Mouse (Mus musculus): ENCODE results near the gene Naa11.

Naa11 gene

DNA sequence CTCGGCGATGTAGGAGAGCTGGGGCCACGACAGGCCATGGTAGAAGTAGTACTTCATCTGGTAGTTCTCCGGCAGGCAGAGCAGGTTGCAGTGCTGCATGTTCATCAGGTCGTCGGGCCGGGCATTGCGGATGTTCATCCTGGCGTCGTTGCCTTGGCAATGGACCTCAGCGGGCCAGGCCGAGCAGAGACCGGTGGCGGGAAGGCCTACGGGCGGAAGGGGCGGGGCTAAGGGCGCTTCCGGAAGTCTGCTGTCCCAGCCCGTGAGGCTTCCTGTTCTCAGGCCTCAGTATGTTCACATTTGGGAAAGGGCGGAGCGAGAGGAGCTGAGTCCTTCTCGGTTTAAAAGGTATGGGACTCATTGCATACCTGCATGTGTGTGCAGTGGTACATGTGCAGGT is at the start of gene Naa11:
Naa11 (minus strand) TSS at position 220 of the 400 bp plus-strand sequence.
- peak in 1 of 2 experiments; percentile 8 for DNase-seq

DNA sequence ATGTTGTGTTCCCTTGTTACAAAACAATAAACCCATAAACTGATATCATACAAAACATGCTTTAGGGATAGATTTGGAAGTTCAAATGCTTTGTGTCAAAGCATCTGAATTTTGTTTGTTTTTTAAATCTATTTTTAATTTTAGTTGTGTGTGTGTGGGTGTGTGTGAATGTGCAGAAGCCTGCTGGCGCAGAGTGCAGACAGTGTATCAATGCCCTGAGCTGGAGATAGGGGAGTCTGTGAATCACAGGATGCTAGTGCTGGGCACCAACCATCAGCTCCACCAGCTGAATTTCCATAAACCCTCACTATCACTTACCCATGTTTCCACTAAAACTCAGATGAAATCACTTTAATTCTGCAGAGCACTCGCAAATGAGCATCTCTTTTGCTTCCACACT is 40.3 kb upstream of the Naa11 start:
- no peak for DNase-seq

DNA sequence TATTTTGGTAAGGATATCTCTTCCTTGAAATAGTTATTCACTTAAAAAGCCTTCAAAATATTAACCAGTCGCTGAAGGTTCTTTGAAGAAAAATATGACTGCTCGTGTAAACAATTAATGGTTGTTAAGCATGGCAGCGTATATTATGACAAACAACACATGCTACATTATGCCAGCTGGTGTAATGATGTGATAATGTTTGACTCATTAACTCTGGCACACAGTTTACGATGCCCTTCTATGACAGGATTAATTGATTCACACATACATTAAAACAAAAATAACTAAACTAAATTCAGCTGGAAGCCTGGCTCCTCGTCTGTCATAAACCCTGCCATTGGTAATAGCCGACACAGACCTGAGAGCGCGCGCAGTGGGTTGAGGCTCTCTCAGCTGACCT is 37.8 kb upstream of the Naa11 start:
- no peak for DNase-seq

DNA sequence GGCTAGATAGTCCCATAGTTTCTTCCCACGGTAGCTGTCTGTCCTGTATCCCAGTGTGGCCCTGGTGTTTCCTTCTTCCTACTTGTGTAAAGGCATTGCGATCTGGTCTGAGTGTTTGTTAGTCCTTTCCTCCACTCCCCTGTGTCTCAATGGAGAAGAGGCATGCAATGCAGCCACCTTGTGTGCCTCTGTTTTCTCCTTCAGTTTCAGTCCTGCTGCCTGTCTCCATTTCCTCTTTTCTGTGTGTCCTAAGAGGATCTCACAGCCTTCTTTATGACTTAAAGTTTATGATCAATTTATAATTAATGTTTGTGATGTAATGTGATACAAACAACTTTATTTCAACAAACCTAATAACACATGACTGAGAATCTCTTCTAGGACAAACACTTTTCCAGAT is 29.5 kb upstream of the Naa11 start:
- no peak for DNase-seq

DNA sequence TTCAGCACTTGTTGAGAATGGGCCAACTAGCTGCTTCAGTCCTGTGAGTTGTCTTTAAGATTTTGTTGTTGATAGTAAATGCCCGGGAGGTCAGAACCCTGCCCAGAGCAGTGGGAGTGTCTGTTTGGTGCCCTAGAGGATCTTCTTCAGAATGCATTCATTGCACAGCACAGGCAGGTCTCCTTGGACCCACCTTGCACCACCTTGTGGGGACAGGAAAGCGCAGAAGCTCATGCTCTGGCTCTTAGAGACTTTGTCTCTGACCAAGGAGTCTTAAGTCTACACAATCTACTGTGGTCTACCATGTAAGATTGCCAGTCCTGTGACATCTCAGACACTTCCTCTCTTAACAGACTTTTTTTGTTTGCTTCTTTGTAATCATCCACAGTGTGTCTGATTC is 25.0 kb upstream of the Naa11 start:
- no peak for DNase-seq

GRCm38 (mm10) chr5:97415837-97416236 is 23.7 kb upstream of the Naa11 start:
- no peak for DNase-seq

DNA sequence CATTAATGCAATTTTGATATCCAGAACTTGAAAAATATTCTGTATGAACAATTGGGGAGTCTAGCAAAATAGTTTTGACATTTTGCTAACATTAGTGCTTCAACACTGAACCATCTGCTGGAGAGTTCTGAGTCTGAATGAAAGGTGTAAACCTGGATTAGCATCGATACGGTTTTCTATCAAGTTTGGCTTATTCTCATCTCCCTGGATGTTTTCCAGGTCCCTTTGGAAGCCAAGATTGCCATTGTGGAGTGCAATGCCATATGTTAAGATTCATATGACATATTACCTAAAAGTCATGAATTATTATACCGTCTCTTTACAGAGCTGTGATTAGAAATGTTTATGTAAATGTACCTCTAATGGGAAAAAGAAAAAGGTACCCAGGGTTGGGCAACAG is 21.5 kb upstream of the Naa11 start:
- no peak for DNase-seq

DNA sequence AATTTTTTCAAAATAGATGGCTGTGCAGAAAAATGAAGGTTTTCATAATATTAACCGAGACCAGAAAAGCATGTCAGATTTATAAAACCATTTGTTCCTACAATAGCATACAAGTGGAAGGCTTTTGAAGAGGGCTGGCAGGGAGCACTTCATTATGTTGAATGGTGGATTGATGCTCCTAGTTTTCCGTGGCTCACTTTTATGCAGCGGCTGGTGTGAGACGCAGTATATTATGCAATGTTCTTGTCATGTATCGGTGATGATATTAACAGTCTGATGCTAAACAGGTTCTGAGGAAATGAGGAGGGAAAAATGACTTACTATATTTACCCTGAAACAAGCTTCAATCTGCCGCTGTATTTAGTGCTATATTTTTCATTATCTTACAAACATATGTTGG is 18.0 kb upstream of the Naa11 start:
- DNase-seq: no peak

- DNase-seq: no peak
Measured at GRCm38 (mm10) chr5:97409234-97409704, 17.1 kb upstream of the Naa11 start.

- no peak for DNase-seq
Measured at GRCm38 (mm10) chr5:97401042-97401441, 8.9 kb upstream of the Naa11 start.

DNA sequence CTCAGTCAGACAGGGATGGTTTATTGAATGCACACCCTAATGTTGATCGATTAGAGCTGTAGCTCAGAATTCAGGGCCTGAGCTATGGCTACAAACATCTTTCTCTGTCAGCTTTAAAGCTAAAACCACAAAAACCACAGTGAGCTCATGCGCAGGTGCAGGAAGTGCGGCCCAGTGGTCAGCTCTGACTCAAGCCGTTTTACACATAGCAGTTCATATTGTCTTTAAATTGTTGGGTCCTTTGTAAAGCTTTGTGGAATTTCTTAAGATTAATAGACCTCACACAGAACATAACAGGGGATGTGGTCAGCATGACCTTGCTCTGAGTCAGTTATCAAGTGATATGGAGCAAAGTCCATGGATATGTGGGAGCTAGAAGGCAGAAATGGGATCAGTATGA is 5.4 kb upstream of the Naa11 start:
- DNase-seq: no peak

DNA sequence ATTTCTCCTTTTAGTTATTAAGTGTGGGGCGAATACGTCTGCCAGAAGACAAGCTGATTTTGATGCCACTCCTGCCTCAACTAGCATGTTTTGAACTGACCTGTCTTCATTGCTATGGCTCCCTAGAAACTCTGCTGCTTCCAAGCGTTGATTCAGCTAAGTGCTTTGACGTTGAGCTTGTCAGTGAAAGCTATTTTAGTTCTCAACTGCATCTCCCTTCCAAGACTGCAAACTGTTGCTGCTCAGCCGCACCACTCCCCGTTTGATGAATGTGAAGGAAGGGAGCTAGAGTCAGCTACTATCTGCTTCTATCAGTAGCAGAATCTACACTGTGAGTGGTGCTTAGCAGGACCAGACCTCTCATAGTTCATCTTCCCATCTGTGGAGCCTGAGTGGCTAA is 4.6 kb downstream of the Naa11 start:
- DNase-seq: no peak

GRCm38 (mm10) chr5:97384399-97384798 is 7.8 kb downstream of the Naa11 start:
- no peak for DNase-seq

DNA sequence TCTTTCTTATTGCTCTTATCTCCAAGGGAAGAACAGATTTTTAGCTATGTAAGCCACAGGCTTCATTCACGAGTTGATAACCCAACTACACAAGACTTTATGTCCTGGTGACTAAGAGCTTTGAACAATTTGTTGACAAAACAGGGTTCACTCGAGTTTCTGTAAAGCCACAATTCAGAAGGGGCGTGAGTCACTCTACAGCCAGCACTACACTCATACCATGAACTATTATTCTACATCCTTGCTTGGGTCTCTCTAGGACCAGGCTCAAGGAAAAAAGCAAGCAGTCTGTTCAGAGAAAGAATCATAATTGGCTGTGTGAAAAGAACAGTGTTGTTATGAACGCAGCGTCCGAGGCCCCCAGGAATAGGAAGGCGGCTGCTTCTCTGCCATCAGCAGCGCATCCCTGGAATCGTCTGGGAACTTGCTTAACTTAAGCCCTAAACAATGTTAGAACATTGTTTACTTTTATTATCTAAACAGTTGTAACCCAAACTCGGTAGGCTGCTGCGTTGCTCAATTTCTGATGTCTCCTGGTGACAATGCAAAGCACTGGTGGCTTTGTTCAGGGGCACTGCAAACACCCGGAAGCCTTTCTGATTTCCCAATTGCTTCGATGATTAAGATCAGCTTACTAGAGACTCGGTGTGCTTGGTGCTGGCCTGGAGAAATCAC is 9.5 kb downstream of the Naa11 start:
- no peak for DNase-seq

DNA sequence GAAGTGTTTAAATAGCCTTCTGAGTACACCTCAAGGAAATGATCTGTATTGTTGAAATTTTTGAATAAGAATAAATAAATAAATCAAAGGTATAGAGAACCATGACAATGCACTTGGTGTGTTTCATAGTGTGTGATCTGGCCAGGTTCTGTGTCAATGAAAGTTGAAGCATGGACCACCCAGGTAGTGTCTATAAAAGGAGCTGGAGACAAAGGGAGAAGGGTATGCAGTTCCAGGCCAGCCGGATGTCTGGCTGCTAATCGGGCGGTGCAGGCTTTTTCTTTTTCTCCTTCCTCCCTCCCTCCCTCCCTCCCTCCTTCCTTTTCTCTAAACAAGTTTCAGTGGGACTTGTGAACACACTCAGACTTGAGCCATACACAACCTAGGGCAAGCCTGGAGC is 12.2 kb downstream of the Naa11 start:
- DNase-seq: no peak

DNA sequence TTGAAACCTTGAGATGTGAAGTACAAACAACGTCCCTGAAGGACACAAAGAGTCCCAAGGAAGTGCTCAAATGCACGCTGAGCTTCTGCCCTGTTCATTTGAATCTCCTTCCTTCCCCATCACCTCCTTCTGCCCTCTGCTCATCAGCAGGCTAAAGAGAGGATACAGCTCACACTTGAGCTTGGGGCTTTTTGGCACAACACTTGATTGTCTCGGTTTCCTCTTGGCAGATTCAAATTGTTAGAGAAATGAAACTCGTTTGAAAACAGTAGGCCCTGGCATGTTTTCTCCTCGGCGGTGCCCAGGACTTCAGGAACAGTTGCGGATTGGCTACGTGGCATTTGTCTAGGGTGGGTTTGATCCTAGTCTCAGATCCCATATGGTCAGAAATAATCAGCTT is 27.4 kb downstream of the Naa11 start:
- DNase-seq: no peak

- DNase-seq: no peak
Measured at GRCm38 (mm10) chr5:97364252-97364651, 27.9 kb downstream of the Naa11 start.

GRCm38 (mm10) chr5:97362539-97362938 is 29.6 kb downstream of the Naa11 start:
- no peak for DNase-seq

- DNase-seq: no peak
Measured at GRCm38 (mm10) chr5:97359104-97359503, 33.1 kb downstream of the Naa11 start.

DNA sequence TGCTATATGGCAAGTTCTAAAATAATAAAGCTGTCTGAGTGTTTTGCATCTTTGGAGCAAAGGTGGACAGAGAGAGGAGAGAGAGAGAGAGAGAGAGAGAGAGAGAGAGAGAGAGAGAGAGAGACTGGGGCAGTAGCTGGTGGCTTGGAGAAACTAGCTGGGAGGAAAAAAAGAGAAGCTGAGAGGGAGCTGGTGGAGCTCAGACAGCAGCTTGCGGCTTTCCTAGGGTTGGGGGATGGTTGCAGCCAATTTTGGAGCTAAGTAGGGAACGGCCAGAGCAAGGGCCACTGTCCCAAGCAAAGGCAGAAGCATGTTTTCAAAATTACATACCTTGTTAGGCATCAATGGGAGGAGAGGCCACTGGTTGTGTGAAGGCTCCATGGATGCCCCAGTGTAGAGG is 36.0 kb downstream of the Naa11 start:
- DNase-seq: no peak

- no peak for DNase-seq
Measured at GRCm38 (mm10) chr5:97355152-97355551, 37.0 kb downstream of the Naa11 start.

DNA sequence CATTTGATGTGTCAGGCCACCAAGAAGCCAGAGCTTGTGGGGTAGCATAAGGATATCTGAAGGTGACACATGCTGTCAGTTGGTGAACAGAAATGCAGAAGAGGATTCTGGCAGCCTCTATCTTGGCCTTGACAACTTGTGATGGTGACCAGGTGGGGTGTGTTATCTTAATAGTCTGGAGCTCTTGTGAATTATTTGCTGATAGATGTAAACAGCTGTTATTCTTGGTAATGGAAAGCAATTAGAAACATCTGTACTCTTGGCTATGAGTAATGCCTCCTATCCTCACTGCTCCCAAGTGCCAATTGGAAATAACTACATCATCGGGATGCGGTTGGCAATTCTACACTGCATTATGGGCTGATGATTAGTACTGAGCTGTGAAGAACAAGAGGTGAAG is 43.4 kb downstream of the Naa11 start:
- no peak for DNase-seq

DNA sequence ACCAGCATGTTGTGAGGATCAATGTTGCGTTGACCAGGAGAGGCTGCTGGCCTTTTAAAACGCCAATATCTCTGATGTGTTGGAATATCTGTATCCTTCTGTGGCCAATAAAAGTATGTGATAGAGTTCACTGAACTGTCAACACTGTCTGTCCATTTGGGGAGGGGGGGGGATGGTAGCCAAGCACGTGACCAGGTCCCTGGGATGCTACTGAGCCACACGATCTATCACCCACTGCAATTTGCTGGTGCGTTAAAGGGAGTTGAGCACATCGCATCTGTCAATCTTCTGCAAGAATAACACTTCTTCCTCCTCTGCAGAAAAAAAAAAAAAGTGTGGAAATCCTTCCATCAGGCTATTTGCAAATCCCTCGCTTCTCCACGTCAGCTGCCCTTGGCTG is 43.9 kb downstream of the Naa11 start:
- DNase-seq: no peak

GRCm38 (mm10) chr5:97345732-97346253 is 46.4 kb downstream of the Naa11 start:
- no peak for DNase-seq

- DNase-seq: no peak
Measured at GRCm38 (mm10) chr5:97345129-97345528, 47.0 kb downstream of the Naa11 start.
